Mouse (Mus musculus) stomach, postnatal 0 days (tissue): ENCODE results near the gene Arhgef38.

Source experiments
- CTCF ChIP-seq: IDR thresholded peaks from 2 replicates; pipeline ENCODE4 v1.5.1; 2016; ENCODE audit warnings: antibody characterized with exemption, low read depth, mild to moderate bottlenecking, moderate library complexity
- EP300 ChIP-seq: optimal IDR thresholded peaks from 2 replicates; pipeline ENCODE3; 2016; ENCODE audit warnings: antibody characterized with exemption

GRCm38 (mm10) chr3:133108731-133109130, 126.0 kb downstream of the Arhgef38 start:
- TF ChIP-seq CTCF: no peak
- TF ChIP-seq EP300: no peak
